Mouse (Mus musculus) adrenal gland, adult (tissue): ENCODE data around the gene Ints14.

Experiments
- DNase-seq, 2 experiments: peaks; one replicate each; pipeline ENCODE4 v3.0.0; 2022 to 2023; ENCODE audit warnings: low spot score in 1 of 2; ENCODE audit not compliant: inconsistent age in 2 of 2

Ints14 gene

DNA sequence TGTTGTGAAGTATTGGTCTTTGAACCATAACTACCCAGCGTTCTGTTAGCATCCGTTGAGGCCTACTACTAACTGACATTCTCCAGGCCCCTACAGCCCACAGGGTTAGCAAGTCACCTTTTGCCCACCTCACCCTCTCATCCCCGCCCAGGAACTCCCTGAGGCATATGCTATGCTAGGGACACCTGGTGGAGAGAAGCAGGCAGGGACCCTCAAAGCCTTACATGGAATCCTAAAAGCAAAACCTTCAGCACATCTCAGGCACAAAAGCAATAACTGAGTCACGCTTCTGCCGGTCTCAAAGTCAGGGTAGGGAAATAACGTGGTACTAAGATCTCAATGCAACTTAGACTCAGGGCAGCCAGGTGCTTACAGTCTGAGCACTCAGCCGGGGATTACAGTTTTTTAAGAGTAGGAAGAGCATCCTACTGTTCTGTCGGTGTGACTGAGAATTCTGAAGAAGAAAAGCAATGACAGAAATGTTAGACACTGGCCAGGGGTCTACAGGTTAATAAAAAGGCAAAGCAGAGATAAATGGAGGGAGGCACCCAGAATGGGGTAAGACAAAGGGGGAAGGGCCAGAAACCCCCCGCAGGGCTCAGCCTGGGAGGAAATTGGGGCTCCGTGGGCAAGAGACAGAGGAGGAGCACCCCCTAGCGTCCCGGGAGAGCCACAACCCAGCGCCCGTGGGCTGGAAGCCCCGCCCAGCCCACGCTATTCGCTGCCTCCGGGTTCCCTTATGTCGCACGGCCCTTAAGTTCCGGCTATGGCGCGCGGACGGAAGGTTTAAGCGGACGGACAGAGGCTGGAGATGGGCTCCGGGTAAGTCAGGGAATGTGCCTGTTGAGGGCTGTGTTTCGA is at the start of gene Ints14:
Gene Ints14, plus strand, starts transcription at position 789 of the 861 bp plus-strand sequence.
- DNase-seq = peak; percentile 95 to 99

- peak in 1 of 2 experiments; percentile 36 for DNase-seq
These were observed 47.3 kb upstream of the Ints14 start for GRCm38 (mm10) chr9:64913406-64913805.

GRCm38 (mm10) chr9:64913973-64914372 is 46.7 kb upstream of the Ints14 start:
- DNase-seq = no peak

GRCm38 (mm10) chr9:64914629-64915028 is 46.1 kb upstream of the Ints14 start:
- no peak for DNase-seq

GRCm38 (mm10) chr9:64918560-64918959 is 42.1 kb upstream of the Ints14 start:
- DNase-seq = no peak

DNA sequence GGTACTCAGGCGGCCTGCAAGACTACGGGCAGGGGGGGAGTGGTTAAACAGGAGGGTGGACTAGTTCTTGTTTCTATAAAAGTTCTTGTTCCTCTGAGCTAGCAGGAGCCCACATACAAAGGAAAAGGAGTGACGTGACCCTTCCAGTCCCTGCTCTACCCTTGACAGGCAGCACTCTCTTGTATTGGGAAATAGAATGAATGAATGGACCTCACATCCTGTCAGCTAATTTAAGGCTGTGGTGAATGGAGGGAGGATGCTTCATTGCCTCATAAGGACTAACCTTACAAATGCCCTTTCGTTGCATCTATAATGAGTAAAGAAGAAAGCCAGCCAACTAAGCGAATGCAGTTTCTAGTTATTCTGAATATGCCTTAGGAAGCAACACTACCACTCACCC is 34.9 kb upstream of the Ints14 start:
- no peak for DNase-seq

- peak; percentile 73 to 78 for DNase-seq
These were observed 34.3 kb upstream of the Ints14 start for GRCm38 (mm10) chr9:64926201-64926991.

DNA sequence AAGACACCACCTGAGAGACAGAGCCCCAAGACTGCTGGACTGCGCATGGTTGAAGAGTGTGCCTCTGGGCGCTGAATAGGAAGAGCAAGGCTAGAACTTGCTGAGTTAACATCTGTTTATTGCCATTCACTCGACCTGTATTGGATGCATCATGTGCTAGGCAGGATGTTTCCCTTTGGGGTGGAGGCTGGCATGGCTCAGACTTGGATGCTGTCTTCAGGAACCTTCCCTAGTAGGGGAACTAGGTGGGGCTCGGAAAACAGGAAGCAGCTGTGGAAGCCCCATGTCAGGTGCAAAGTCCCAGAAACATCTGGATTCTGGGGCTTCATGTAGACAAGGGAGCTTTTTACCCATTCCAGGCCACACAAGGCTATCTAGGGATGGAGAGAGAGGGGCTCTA is 30.4 kb upstream of the Ints14 start:
- DNase-seq = no peak

DNA sequence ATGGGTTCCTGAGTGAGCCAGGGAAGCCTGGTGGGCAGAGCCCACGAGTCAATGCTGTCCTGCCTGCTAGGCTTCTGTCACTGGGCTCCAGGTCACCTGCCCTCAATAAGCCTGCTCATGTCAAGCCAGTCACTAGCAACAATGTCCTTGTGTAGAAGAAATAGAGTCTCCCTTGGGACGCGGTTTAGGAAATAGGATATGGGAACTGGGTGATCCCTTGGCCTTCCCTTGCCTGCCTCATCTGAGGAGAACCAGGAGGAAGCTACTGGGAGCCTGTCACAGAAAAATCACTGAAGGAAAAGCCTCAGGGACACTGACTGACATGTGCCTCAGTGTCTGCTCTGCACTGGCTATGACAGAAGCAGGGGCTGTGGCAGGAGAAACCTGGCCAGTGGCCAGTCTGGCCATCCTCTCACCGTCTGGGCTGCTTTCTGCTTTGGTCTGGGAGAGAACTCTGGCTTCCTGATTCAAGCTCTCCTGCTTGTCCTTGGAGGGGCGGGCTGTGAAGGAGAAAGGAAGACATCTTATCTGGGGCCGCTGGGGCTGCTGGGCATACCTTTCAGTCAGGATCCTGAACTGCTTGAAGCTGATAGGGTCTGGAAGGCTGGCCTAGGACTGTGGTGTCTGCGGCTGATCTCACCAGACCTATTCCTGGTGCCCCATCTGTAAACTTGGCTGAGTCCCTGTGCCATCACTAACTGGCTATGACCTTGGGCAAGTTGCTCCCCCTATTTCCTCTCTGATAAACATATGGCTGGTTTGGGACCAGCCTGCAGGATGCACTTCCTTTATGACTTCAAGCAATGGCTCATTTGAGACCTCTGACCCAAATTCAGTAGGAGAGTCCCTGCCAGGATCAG is 28.7 kb upstream of the Ints14 start:
- DNase-seq = peak in 1 of 2 experiments; percentile 25

- DNase-seq = peak; percentile 79 to 92
These were observed 26.5 kb upstream of the Ints14 start for GRCm38 (mm10) chr9:64934015-64934754.

DNA sequence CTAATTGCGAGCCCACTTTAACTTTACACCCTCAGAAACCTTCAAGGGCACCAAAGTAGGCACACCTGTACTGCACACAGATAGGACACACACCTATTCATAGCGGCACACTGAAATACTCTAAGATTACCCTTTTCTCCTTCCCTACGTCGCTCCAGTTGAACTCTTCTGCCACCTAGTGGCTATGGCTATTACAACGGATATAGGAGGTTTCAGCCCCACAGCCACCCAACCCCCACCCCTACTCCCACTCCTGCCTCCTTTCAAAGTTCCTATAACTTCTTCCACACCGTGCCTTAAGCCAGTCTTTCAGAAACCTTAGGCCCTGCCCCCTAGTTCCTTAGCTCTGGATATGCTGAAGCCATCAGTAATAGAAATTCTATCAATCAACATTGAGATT is 24.2 kb upstream of the Ints14 start:
- peak; percentile 55 to 89 for DNase-seq

DNA sequence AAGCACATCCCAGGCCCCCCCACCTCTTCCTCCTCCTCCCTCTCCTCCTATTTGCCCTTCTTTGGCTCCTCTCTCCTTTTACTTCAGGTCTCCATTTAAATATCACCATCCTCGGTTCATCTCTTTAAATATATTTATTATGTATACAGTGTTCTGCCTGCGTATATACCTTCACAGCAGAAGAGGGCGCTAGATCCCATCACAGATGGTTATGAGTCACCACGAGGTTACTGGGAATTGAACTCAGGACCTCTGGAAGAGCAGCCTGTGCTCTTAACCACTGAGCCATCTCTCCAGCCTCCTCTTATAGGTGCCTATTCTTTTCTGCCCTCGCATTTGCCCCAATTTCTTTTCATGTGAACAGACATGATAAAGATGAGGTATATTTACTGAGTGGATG is 23.2 kb upstream of the Ints14 start:
- DNase-seq = no peak

DNA sequence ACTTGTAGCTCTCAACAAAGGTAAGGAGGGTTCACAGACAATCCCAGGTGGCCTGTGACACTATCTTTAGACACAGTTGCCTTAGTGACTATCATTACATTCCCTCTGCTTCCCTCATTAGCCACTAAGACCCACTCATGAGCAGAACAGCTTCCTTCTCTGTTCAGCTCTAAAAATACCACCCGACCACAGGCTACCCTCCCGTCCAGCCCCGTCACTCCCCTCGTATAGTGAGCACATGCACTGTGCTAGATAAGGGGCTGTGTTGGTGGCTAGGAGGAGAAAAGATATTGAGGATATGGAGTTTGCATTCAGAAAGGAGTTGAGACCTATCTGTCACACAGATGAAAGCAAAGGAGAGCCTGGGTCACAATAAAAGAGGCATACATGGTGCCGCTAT is 22.2 kb upstream of the Ints14 start:
- no peak for DNase-seq

GRCm38 (mm10) chr9:64939281-64939680 is 21.4 kb upstream of the Ints14 start:
- peak in 1 of 2 experiments; percentile 33 for DNase-seq

- DNase-seq = no peak
These were observed 20.9 kb upstream of the Ints14 start for GRCm38 (mm10) chr9:64939790-64940189.

GRCm38 (mm10) chr9:64940731-64941346 is 19.9 kb upstream of the Ints14 start:
- no peak for DNase-seq

DNA sequence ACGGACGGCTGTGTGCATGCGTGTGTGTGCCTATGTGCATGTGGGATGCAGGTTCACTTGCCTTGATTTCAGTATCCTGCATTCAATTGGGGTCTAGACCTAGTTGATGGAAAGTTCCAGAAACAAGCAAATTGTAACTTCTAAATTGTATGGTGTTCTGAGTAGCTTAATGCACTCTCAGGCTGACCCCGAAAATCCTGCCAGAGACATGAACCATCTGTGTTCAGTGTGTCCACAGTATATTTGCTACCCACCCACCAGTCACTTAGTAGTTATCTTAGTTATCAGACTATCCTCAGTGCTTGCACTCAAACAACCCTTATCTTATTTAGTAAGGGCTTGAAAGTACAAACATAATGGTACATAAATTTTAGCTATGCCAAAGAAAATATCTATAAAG is 19.1 kb upstream of the Ints14 start:
- no peak for DNase-seq

DNA sequence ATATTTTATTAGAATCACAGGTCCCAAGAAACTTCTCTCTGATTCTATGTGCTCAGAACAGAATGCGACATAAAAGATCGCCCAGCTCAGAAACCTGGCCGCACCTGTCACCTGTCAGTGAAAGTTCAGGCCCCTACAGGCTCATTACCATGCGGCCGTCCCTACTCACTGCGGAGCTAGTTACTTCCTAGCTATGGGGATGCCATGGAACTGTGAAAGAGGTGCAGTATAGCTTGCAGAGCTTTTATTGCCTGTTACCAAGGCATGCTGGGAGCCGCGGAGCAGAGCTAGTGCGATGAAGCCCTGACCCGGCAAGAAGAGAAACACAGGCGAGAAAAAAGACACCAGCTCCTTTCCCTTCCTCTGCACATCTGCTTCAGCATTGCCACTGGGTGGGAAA is 16.7 kb upstream of the Ints14 start:
- no peak for DNase-seq

DNA sequence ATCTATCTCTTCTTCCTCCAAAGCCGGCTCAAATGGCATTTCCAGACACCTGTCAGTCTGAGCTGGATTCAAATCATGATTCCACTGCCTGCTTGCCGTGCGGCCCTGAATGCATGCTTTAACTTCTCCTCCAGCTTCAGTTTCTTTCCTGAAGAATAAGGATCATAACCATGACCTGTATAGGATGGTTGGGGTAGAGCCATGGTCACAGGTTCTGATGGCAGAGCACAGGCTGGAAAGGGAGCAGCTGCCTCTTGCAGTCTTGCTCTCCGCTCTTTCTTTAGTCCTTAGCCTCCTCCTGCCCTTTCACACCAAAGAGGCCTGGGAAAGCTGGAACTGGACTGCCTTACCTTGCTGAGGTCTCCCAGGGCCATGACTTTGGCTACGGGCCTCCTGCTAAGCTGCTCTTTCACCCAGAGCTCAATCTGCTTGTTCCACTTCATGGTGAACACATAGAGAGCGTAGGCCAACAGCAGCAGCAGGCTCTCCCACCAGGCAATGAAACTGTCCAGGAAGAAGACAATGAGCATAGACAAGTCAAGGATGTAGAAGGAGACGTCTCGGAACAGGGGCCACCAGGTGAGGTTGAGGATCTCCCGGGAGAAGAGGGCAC is 13.1 kb upstream of the Ints14 start:
- peak in 1 of 2 experiments; percentile 36 for DNase-seq
